Mouse (Mus musculus) retina, postnatal 7 days (tissue): ENCODE data around the gene Mycbp.
A peak's percentile ranks its signal among the peaks of the same experiment; 100 is the strongest.

Experiments used
- DNase-seq: peaks from one replicate; pipeline ENCODE4 v3.0.0-alpha.2; 2012; ENCODE audit warnings: low read depth, low spot score

Mycbp gene

DNA sequence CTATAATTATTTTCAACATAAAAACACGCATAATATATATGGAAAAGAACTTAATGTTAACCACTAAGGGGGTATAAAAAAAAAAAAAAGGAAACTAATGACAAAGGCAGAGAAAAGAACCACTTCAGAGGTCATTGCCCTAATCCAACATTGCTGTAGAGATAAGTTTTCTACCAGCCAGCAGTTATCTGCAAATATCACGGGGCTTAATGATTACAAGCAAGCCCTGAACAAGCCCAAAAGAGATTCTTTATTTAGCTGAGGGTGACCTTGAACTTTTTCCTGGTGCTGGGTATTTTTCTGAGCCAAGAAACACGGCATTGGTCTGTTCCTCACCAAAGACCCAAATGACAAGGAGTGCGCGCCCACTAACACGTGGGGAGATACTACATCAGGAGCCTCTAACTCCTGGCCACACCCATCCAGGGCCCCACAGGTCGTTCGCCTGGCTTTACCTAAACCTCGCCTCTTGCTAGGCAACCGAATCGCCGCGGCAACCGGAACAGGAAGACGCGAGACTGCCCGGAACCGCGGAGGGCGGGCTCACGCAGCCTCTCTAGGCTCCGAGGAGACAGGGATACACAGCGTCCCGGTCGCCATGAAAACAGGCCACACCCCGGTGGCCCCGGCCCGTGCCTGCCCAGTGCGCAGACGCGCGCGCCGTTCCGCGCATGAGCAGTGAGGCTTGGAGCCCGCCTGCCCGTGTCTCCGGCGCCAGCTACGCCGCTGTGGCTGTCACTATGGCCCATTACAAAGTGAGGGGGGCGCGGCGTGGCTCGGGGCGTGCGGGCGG, at the start of gene Mycbp:
Gene Mycbp (plus strand): TSS at position 500 of the 793 bp plus-strand sequence.
- peak; percentile 99 for DNase-seq

DNA sequence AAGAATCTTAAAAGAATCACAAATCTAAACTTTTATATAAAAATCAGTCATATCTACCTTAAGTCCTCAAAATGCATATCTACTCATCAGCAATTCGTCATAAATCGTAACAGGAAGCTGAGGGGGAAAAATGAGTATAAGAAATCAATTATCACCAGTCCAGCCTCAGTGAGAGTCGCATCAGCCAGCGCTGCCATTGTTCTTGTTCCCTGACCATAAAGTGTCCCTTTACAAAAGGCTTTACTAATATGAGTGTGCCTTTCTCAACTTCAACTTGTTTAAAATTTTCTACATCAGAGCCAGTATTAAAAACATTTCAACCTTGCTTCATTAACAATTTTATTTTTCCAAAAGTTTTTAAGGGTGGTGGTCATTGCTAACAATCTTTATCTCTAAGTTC, 47.7 kb upstream of the Mycbp start:
- no peak for DNase-seq

DNA sequence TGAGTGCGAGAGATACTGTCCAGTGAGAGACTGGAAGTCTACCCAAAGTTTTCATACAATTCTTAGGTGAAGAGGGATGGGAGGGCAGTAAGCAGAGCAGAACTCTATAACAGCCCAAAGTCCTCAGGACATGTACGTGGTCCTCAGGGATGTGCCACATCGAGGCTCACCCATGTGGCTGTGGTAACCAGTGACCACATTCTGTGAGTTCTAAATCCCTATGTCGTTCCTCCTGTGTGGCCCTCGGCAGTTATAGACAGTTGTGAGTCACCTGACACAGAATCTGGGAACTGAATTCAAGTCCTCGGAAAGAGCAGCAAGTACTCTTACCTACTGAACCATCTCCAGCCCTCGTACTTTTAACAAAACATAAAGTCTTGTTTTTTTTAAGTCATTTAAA, 46.5 kb upstream of the Mycbp start:
- no peak for DNase-seq

DNA sequence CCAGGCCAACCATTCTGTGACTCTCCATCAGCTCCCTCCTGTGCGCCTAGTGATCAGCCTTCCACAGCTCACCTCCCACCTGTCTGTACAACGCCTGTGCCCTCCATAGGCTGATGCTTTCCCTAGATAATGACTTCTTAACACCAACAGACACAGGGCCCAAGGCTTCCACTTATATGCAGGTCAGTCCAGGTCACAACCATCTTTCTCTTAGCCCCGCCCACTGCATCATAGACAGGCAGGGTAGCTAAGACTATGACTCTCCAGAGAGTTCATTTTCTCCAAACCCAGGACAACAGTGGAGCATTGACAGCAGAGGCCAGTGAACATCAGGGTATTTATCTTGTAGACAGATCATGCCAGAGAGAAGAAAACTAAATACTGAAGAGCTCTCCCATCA, 45.3 kb upstream of the Mycbp start, which contains the start of gene 4933427I04Rik:
Gene 4933427I04Rik (plus strand): TSS at position 301 of the 400 bp plus-strand sequence.
- no peak for DNase-seq

DNA sequence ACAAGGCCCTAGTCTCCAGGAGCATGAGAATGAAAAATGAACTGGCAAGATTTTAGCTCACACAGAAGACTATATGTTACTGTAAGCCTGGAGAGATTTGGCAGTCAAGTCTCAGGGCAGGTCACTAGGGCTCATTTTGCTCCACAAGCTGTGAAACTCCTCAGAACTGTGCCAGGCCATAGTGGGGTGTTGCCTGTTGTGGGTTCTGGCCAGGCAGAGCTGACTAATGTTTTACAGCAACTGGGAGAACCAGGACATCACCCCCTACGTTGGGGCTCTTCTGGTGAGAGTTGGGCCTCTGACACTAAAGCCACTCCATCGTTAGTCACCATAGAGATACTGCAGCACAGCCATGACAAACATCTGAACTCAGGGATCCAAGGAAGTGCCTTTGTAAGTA, 44.8 kb upstream of the Mycbp start:
- no peak for DNase-seq

DNA sequence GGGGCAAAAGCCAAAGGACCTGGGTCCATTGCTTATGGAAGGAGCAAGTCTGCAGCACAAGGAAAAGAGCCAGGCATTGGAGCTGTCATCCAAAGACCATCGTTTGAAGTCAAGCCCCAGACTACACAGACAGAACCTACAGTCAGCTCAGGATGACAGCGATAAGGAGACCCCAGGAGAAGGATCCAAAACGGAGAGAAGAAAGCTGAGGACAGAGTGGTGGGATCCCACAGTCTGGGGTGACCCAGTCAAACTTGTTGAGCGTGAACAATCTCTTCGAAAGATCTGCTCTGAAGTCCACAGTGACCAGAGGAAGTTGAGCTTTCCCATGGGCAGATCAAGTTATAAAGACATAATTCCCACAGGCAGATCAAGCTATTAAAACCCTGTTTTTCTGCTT, 44.0 kb upstream of the Mycbp start:
- DNase-seq = no peak

DNA sequence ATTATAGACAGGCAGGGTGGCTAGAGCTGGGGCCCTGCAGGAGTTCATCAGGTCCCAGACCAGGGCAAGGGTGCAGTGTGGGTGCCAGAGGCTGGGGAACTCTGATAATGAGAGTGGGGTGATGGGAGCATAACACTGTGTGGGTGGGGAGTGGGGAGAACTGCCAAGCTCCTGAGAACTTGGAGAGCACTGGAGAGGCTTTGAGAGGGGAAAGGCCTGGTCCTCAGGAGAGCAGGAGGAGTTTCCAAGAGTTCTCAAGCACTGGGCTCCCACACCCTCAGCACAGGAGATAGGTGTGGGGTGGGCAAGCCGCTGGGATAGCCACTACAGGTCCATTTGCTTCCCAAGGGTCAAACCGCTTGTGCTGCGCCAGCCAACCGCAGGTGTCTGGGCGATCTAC, 10.9 kb upstream of the Mycbp start:
- no peak for DNase-seq

DNA sequence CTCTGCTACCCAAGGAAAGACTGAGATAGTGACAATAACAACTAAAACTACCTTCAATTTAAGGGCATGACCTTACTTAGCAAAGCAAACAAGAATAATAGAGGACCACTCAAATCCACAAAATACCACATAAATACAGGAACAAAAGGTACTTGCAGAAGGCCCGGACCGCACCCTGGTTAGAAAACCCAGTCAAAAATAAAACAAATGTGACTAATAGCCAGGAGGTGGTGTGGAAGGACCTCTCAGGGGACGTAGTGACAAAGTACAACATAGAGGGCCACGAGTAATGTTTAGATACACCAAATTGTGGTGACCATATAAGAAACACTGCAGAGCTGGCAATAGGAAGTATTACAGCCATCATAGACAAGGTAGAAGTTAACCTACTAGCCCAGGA, 10.3 kb upstream of the Mycbp start:
- DNase-seq = no peak

DNA sequence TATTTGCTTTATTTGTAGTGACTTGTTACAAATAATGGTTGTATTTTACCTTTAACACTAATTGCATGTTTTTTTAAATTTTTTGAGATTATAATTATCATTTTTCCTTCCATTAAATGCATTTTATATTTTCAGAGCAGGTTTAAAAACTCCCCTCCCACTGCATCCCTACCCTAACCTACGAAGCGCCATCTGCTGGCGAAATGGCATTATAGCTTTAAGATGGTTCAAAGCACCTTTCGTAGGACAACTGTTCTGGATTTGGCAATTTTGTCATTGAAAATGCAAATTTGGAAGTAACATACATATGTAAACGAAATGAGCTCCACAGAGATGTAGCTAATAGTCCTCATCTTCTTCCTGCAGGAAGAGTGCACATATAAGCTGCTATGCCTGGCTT, 5.9 kb upstream of the Mycbp start:
- peak; percentile 44 for DNase-seq

DNA sequence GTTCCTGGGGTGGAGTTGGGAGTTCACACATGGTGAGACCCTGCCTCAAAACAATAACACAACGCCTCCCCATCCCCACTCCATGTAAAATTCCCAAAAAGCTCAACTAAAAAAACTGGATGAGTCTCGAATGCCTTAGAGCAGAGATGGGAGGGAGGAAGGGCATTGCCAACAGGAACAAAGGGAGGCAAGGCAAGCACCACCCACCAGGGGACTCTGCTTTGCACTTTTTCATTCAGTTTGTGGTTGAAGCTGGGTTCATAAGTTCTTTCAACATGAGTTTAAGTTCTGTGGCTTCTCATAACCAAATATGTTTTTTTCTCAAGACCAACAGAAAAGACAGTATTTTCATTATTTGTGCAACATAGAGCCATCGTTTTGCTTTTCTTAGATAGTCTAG, 1.2 kb upstream of the Mycbp start:
- DNase-seq = no peak

DNA sequence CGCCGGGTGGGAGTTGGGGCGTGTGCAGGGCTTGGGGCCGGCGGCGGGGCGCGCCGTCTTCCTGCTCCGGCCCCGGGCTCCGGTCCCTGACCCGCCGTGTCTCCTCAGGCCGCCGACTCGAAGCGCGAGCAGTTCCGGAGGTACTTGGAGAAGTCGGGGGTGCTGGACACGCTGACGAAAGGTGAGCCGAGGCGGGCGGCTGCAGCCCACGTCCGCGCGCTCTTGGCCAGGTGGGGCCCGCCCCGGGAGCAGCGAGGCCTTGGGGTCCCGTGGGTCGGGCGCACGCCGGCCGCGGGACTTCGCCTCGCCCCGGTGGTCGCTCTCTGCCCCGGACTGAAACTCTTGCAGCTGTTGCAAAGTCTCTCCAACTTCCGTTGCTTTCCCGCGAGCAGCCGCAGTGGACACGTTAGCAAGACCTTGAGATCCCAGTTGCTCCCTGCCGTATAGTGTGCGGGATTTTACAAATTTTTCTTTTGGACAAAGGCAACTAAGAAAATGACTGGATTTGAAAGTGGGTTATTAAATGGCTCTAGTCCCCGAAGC, 565 bp downstream of the Mycbp start:
- no peak for DNase-seq

DNA sequence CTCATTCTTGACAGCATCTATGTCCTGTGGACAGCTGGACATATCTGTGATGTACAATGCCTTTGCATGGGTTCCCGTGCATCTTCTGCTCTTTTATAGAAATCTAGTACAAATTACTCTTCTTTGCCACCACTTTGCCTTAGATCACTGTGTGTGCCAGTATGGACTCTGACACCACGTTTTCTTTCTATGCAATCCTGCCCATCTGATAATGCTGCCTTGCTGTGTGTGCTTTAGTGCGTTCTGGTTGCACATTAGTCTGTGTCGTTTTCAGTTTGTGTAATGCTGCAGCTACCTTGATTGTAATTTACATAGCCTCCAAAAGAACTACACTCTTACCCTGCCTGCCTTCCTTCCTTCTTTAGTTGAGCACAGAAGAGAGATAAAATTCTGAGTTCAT, 6.9 kb downstream of the Mycbp start:
- DNase-seq = no peak

DNA sequence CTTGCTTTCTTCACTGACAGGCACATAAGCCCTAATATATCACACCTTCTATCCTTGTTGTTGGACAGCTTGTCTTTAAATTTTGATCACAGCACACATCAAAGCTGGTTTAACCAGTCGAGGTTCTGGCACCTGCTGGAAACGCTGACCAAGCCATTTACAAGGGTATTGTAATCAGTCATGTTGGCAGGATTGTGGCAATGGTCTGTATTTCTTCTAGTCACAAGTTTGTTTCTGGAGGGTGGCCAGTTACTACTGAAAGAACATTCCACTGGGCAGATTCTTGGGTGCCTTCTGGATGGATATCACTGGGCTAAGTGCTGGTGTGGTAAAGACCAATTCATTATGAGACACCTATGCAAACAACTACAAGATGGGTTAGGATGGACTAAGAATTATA, 7.8 kb downstream of the Mycbp start:
- DNase-seq = no peak

DNA sequence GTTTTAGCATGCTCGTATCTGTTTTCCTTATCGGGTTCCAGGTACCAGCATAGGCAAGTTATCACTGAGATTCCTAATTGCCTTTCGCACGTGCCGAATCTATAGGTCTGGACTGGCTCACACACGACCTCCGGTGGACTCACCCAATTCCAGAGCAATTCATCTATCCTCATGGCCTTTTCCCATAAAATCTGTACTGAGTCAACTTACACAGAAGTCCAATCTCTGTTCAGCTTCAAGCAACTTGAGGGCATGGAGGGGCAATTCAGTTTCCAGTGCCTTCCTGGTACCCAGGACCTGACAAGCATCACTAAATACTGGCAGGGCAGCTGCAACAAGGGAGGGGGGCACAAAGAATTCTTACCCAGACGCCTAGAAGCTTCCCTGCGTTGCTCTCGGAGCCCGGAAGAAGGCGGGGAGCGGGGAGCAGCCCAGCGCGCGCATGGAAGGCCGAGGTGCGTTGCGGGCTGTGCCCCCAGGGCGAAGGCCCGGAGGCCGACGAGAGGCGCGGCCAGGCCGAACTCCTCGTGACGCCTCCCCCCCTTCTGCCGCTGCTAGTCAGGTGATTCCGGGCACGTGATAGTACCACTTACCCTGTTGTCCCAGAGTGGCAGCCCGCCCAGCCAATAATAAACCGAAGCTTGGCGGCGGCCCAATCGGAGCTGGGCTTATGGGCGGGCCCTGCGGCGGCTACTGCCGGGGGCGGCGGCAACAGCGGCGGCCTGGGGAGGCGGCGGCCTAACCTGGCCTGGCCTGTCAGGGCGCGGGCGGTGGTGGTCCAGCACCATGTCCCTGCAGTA, 12.3 kb downstream of the Mycbp start, which contains the start of gene Rragc:
Gene Rragc (plus strand): TSS at position 699 of the 800 bp plus-strand sequence.
- peak; percentile 99 for DNase-seq

DNA sequence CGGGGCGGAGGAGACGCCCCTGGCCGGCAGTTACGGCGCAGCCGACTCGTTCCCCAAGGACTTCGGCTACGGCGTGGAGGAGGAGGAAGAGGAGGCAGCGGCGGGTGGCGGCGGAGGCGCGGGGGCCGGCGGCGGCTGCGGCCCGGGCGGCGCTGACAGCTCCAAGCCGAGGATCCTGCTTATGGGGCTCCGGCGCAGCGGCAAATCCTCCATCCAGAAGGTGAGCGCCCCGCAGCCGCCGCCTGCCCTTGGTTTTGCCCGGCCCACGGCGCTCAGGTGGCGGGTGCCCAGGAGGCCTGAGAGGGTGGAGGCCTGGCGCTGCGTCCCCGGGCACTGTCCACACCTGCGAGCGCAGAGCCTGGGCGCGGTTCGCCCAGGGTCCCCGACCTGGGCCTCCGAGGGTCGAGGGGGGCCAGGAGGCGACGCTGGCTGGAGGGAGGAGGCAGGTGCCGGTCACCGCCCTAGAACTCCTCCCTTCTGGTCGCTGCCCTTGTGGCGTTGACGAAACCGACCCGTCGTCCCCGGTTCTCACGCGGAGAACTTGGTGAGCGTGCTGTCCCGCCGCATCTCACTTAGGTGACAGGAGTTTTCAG, 13.0 kb downstream of the Mycbp start, which contains the start of gene 4930535I16Rik:
Gene 4930535I16Rik (minus strand): TSS at position 475 of the 593 bp plus-strand sequence.
- DNase-seq = no peak

DNA sequence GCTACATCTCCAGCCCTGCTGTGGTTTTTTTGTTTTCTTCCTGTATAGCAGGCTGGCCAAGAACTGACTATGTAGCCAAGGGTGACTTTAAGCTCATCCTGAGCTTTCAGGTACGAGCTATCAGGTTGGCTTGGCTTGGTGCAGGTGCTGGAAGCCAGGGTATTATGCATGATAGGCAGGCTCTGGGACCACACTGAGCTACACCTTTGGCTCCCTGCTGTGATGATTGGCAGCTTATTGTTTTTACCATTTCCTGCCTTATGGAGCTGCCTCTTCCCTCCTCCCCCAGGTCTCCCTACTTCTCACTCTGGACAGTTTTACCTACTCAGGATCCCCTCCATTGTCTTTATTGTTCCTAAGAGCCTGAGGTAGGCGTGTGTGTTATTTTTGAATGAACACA, 14.2 kb downstream of the Mycbp start:
- DNase-seq = no peak

DNA sequence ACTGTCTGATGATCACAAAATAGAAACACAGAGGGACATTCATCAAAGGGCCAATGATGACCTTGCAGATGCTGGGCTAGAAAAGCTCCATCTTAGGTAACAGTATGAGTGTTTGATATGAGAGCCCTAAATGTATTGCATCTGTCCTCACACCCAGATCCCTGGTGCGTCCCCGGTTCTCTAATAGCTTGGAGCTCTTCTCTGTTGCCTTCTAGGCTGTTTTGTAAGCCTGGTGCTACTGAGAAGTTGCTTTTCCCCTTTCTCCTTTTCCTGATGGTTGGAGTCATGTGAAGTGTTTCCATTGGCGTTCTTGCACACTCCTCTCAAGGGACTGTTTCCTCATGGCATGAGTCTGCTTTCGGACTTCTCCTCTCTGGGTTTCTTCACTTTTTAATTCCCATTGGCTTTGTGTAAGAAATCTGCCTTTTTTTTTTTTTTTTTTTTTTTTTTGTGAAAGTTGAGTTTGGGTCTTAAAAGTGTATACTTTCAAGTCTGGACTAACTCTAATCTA, 16.5 kb downstream of the Mycbp start:
- no peak for DNase-seq

DNA sequence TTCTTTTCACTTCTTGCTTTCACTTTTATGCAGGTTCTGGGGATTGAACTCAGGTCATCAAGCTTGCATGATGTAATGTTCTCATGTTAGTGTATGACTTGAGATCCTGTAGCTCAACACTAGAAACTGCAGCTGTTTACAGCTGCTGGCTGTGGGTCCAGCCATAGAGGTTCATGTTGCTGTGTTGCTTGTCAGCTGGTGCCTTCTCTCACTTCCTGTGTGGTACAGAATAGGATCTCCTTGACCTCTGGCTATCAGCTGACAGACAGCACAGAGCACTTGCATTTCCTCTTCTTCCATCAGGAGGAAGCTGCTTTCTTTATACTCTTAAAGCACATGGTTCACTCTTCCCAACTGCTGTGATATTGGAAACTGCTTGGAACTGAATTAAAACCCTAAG, 23.3 kb downstream of the Mycbp start:
- DNase-seq = no peak

DNA sequence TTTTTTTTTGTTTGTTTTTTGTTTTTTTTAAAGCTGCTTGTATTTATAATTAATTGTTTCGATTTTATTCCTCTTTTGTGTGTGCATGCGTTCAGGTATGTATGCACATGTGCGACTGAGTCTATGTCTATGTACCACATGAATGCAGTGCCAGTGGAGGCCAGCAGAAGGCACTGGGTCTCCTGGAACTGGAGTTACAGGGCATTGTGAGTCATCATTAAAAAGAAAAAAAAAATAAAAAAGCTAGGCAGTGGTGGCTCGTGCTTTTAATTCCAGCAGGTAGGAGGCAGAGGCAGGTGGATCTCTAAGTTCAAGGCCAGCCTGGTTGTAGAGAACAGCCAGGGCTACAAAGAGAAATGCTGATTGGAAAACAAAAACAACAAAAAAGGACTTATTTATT, 25.4 kb downstream of the Mycbp start:
- DNase-seq = no peak

DNA sequence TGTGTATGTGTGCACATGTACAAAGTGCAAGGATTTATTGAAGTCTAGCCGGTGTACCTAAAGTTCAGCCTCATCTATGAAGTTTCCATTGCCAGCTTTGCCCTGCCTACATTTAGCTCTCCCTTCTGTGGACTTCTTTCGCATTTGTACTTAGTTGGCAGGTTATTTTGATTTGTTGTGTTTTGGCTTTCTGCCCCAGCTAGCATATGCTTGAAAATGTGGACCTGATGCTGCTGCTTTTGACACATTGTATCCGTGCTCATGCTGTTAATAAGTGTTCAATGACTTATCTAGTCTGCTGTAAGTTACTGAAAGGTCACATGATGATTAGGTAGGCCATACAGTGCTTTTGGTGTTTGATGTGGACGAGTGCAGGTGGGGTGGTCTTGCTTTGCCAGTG, 29.7 kb downstream of the Mycbp start:
- DNase-seq = no peak

DNA sequence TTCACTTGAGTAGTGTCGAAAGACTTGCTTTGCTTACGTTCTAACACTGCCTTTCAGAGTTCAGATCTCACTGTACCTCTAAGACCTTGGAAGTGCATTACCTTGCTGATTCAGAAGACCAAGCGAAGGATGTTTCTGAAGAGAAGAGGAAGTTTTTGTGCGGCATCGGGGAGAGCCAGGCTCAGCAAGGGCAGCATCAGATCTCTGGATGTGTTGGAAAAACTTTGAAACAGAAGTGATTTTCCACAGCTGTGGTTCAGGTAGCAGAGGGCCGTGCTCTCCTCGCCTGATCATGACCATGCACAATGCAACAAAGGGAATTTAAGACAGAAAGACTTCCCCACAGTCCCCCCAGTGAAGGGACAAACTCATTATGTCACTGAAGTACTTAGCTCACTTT, 31.4 kb downstream of the Mycbp start:
- no peak for DNase-seq

DNA sequence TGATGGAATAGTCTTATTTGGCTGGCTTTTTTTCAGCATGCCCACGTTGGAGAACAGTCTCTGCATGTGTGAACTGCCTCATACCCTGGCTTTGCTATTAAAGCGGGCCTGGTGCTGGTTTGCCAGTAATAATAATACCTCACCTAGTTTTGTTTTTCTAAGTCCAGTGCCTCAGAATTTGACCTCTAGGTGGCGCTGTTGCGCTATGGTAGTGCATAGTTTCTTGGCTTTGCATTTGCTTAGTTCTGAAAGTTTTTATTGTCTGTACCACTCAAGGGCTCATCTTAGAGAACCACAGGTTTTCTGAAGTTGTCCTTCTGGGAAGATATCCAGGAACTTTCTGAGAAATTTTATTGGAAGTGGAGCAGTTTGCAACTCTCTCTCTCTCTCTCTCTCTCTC, 35.2 kb downstream of the Mycbp start:
- DNase-seq = peak; percentile 67
